Comparison of ENCODE assay signal across 16 mouse cellular contexts in genomic region chr5:117850474-117850873, GRCm38 (mm10).
"Had no signal": no experiment of that assay in that cellular context is flagged by ENCODE, and none has a peak within 500 bp of the region (broad histone marks: within the 10 kb centered on the region; RNA-seq: fewer than 3 reads in every experiment).

No protein-coding gene starts in this region.

- H3K4me1 ChIP-seq: neural tube, embryonic 13.5 days; neural tube, embryonic 15.5 days; stomach, embryonic 15.5 days had no signal

- H3K27me3 ChIP-seq: neural tube, embryonic 15.5 days; stomach, embryonic 15.5 days had no signal

- H3K9ac ChIP-seq: neural tube, embryonic 13.5 days; neural tube, embryonic 15.5 days; stomach, embryonic 15.5 days had no signal

- H3K4me2 ChIP-seq: neural tube, embryonic 13.5 days; neural tube, embryonic 15.5 days; stomach, embryonic 15.5 days had no signal

- H3K27ac ChIP-seq: neural tube, embryonic 13.5 days; neural tube, embryonic 15.5 days; stomach, embryonic 15.5 days; stomach, postnatal 0 days had no signal

- H3K9me3 ChIP-seq: neural tube, embryonic 13.5 days; neural tube, embryonic 15.5 days; stomach, embryonic 15.5 days had no signal

- H3K36me3 ChIP-seq: neural tube, embryonic 13.5 days; neural tube, embryonic 15.5 days; stomach, embryonic 15.5 days had no signal

- H3K4me3 ChIP-seq: neural tube, embryonic 13.5 days; neural tube, embryonic 15.5 days; stomach, embryonic 15.5 days had no signal

- DNase-seq: retina, postnatal 1 day; right cerebral cortex, adult 18-20 months; right cerebral cortex, postnatal 14 days; right cerebral cortex, postnatal 25 days; right cerebral cortex, postnatal 4 days; spleen, adult 18-20 months; thymus, adult 18-20 months; thymus, adult 2 months; thymus, postnatal 14 days; thymus, postnatal 25 days; thymus, postnatal 36 days; thymus, postnatal 4 days had no signal
